Comparison of ENCODE assay signal across 8 mouse cellular contexts in genomic region chr2:92742025-92742424, GRCm38 (mm10).
A peak's percentile ranks its signal among the peaks of the same experiment; 100 is the strongest.
DNase-seq lines count a peak whose midpoint lies in the region; ATAC-seq and TF ChIP-seq lines count a peak whose summit lies in the region.

No protein-coding gene starts in this region.

- peak; percentile 94 for TF ChIP-seq EP300 in lung, postnatal 0 days (IDR thresholded peaks at IDR 0.05)

- TF ChIP-seq CTCF in lung, postnatal 0 days (IDR thresholded peaks at IDR 0.05), result no peak
- TF ChIP-seq CTCF in thymus, adult 2 months (IDR thresholded peaks at IDR 0.05; ENCODE audit: borderline replicate concordance, control insufficient read depth, extremely low read depth, insufficient read depth, low read length, poor library complexity), result no peak
- TF ChIP-seq CTCF in hindbrain, postnatal 0 days (IDR thresholded peaks at IDR 0.05; ENCODE audit: low read depth), result no peak

- WGBS in lung, postnatal 0 days, result 12% methylated on average over 5 of the region's 5 CpGs
- WGBS in thymus, adult 2 months, result 65% methylated on average over 5 of the region's 5 CpGs
- 69% methylated on average over 5 of the region's 5 CpGs for WGBS in hindbrain, postnatal 0 days

- peaks cover 5% of the 10 kb centered on the region; the same call in 1 of the 2 replicates for H3K4me1 ChIP-seq in lung, postnatal 0 days (ENCODE audit: insufficient read depth, low read depth, low read length)
- H3K4me1 ChIP-seq in thymus, adult 2 months (replicated peaks; ENCODE audit: control insufficient read depth, insufficient read depth, low read length), result no peaks in the 10 kb centered on the region
- 0 out of 2 replicates have a peak, but pooled peaks cover 2% of the 10 kb centered on the region for H3K4me1 ChIP-seq in hindbrain, postnatal 0 days (ENCODE audit: insufficient read depth, low read length)

- no peaks in the 10 kb centered on the region for H3K9me3 ChIP-seq in lung, postnatal 0 days (ENCODE audit: low read length)
- no peaks in the 10 kb centered on the region for H3K9me3 ChIP-seq in hindbrain, postnatal 0 days (ENCODE audit: low read length)

- H3K9ac ChIP-seq in lung, postnatal 0 days (replicated peaks; ENCODE audit: low read depth), result no peak overlapping the region
- H3K9ac ChIP-seq in hindbrain, postnatal 0 days (replicated peaks; ENCODE audit: low read length), result no peak overlapping the region

- intact Hi-C loops in gastrocnemius, postnatal 14 days (cut with DNase I; ENCODE audit: low total_unique reads), result no loop called here

- TF ChIP-seq POLR2A in thymus, adult 2 months (IDR thresholded peaks at IDR 0.05; ENCODE audit: control insufficient read depth, extremely low read depth, insufficient read depth, low read length, poor library complexity), result no peak

- DNase-seq in adrenal gland, adult 8-10 months, result peak; percentile 74
- peak; percentile 84 for DNase-seq in gastrocnemius, postnatal 14 days
- peak; percentile 91 for DNase-seq in kidney, adult 9 months
- peak; percentile 93 for DNase-seq in lung, postnatal 0 days (ENCODE audit: low spot score)
- DNase-seq in left cerebral cortex, adult 8-10 months (ENCODE audit: low spot score in 2 of 2), result no peak
- no peak for DNase-seq in thymus, adult 2 months
- no peak for DNase-seq in hindbrain, postnatal 0 days (ENCODE audit: low spot score)

- H3K27ac ChIP-seq in lung, postnatal 0 days (ENCODE audit: low read length), result peak overlapping the region; percentile 81
- H3K27ac ChIP-seq in thymus, adult 2 months (ENCODE audit: control insufficient read depth, insufficient read depth, low read length), result no peak overlapping the region
- no peak overlapping the region for H3K27ac ChIP-seq in hindbrain, postnatal 0 days

- peak; percentile 97 for ATAC-seq in lung, postnatal 0 days
- ATAC-seq in hindbrain, postnatal 0 days, result no peak
- ATAC-seq in erythroid progenitor cell, adult 5-6 weeks (replicated peaks; ENCODE audit: low FRiP score, poor library complexity, severe bottlenecking), result no peak

- no peaks in the 10 kb centered on the region for H3K27me3 ChIP-seq in lung, postnatal 0 days (replicated peaks; ENCODE audit: insufficient read depth, low read length)
- H3K27me3 ChIP-seq in thymus, adult 2 months (ENCODE audit: control insufficient read depth, insufficient read depth, low read length), result no peaks in the 10 kb centered on the region
- no peaks in the 10 kb centered on the region for H3K27me3 ChIP-seq in hindbrain, postnatal 0 days (ENCODE audit: insufficient read depth, low read length)

- H3K4me2 ChIP-seq in lung, postnatal 0 days (replicated peaks; ENCODE audit: low read depth, low read length), result peak overlapping the region; percentile 20; the same call in 1 of the 2 replicates
- H3K4me2 ChIP-seq in hindbrain, postnatal 0 days (ENCODE audit: low read depth, low read length), result no peak overlapping the region

- H3K36me3 ChIP-seq in lung, postnatal 0 days (ENCODE audit: insufficient read depth, low read length), result no peaks in the 10 kb centered on the region
- H3K36me3 ChIP-seq in thymus, adult 2 months (ENCODE audit: control insufficient read depth, insufficient read depth, low read length), result no peaks in the 10 kb centered on the region
- no peaks in the 10 kb centered on the region for H3K36me3 ChIP-seq in hindbrain, postnatal 0 days (ENCODE audit: insufficient read depth, low read length)

- no peak overlapping the region for H3K4me3 ChIP-seq in lung, postnatal 0 days (ENCODE audit: low read depth, low read length)
- no peak overlapping the region for H3K4me3 ChIP-seq in thymus, adult 2 months (ENCODE audit: control insufficient read depth, insufficient read depth, low read length)
- no peak overlapping the region for H3K4me3 ChIP-seq in hindbrain, postnatal 0 days (ENCODE audit: low read length)

Comparison
In these comparisons a context has a peak if more than half of its experiments do, and no peak if none do; other contexts are left out.
1. DNase-seq: peak in adrenal gland, adult 8-10 months (single experiment), gastrocnemius, postnatal 14 days (single experiment), kidney, adult 9 months (single experiment) and lung, postnatal 0 days (single experiment); none in left cerebral cortex, adult 8-10 months (0 of 2), thymus, adult 2 months (single experiment) and hindbrain, postnatal 0 days (single experiment).